Mouse (Mus musculus): ENCODE results near the gene Slc35c1. TPM values are rescaled to one million over a fixed set of nuclear protein-coding genes. Genes with fewer than 3 reads are reported as not detected.
A peak's percentile ranks its signal among the peaks of the same experiment; 100 is the strongest.

The Slc35c1 gene
- polyA plus RNA-seq, 1 experiment from 2014 or later: 14.8 TPM

- Histone ChIP-seq H3K9me3 (replicated peaks; ENCODE audit: low read length) (no peaks in the 10 kb centered on the region), H3K4me3 (replicated peaks; ENCODE audit: low read depth, low read length) (no peak overlapping the region), H3K4me2 (ENCODE audit: low read length) (no peak overlapping the region), H3K27ac (no peak overlapping the region), H3K36me3 (ENCODE audit: insufficient read depth, low read length) (no peaks in the 10 kb centered on the region), H3K27me3 (ENCODE audit: insufficient read depth, low read length) (no peaks in the 10 kb centered on the region), H3K9ac (ENCODE audit: low read depth, low read length) (no peak overlapping the region), H3K4me1 (replicated peaks; ENCODE audit: insufficient read depth, low read length) (peaks cover 11% of the 10 kb centered on the region; the same call in 1 of the 2 replicates)
- 93% methylated on average over 3 of the region's 3 CpGs for WGBS
- ATAC-seq (replicated peaks; ENCODE audit: low FRiP score, low read depth) (no peak), DNase-seq (ENCODE audit: low spot score) (no peak)
- TF ChIP-seq CTCF (IDR thresholded peaks at IDR 0.05; ENCODE audit: low read depth): no peak
Observed at GRCm38 (mm10) chr2:92494956-92495355, 34.6 kb upstream of the Slc35c1 start.

GRCm38 (mm10) chr2:92494423-92494822, 34.1 kb upstream of the Slc35c1 start:
- 31% methylated on average over 8 of the region's 8 CpGs for WGBS
- no peak for ATAC-seq (replicated peaks; ENCODE audit: low FRiP score, low read depth)
- no peaks in the 10 kb centered on the region for H3K27me3 ChIP-seq (ENCODE audit: insufficient read depth, low read length)
- H3K4me3 ChIP-seq (replicated peaks; ENCODE audit: low read depth, low read length): no peak overlapping the region
- H3K9me3 ChIP-seq (replicated peaks; ENCODE audit: low read length): no peaks in the 10 kb centered on the region
- H3K36me3 ChIP-seq (ENCODE audit: insufficient read depth, low read length): no peaks in the 10 kb centered on the region
- no peak overlapping the region for H3K4me2 ChIP-seq (ENCODE audit: low read length)
- H3K4me1 ChIP-seq (replicated peaks; ENCODE audit: insufficient read depth, low read length): peaks cover 11% of the 10 kb centered on the region; the same call in 1 of the 2 replicates
- no peak overlapping the region for H3K27ac ChIP-seq
- no peak for TF ChIP-seq CTCF (IDR thresholded peaks at IDR 0.05; ENCODE audit: low read depth)
- H3K9ac ChIP-seq (ENCODE audit: low read depth, low read length): no peak overlapping the region
- DNase-seq (ENCODE audit: low spot score): no peak

- Histone ChIP-seq H3K9ac (ENCODE audit: low read depth, low read length) (no peak overlapping the region), H3K36me3 (ENCODE audit: insufficient read depth, low read length) (no peaks in the 10 kb centered on the region), H3K4me2 (ENCODE audit: low read length) (no peak overlapping the region), H3K27me3 (ENCODE audit: insufficient read depth, low read length) (no peaks in the 10 kb centered on the region), H3K9me3 (replicated peaks; ENCODE audit: low read length) (no peaks in the 10 kb centered on the region), H3K27ac (no peak overlapping the region), H3K4me3 (replicated peaks; ENCODE audit: low read depth, low read length) (no peak overlapping the region), H3K4me1 (replicated peaks; ENCODE audit: insufficient read depth, low read length) (peaks cover 11% of the 10 kb centered on the region; the same call in 1 of the 2 replicates)
- no peak for ATAC-seq (replicated peaks; ENCODE audit: low FRiP score, low read depth)
- DNase-seq (ENCODE audit: low spot score): no peak
- WGBS: 47% methylated on average over 15 of the region's 15 CpGs
- no peak for TF ChIP-seq CTCF (IDR thresholded peaks at IDR 0.05; ENCODE audit: low read depth)
Observed at GRCm38 (mm10) chr2:92493656-92494390, 33.5 kb upstream of the Slc35c1 start.

DNA sequence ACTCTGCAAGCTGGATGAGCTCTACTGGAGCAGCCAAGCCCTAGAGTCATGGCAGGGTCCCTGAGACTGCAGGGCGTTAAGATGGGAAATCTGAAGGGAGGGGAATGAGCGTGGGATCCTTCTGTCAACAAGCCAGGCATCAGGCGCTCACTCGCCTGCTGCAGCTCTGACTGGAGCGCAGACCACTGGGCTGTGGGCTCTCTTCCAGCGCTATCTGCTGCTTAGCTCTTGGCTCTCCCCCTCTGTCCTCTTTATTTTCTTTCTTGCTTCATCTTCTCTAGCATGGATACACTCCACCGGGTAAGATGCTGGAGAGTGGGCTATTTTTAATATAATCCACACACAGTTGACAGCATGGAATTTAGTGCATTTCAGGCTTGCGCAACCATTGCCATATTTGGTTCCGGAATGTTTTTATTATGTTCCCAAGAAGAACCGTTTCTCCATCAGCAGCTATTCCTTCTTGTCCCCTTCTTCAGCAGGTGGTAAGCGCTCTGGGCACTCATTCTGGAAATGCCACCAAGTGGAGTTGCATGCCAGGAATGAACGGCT, 31.7 kb upstream of the Slc35c1 start:
- peak overlapping the region; percentile 10; the same call in 1 of the 2 replicates for H3K4me2 ChIP-seq (ENCODE audit: low read length)
- no peak overlapping the region for H3K9ac ChIP-seq (ENCODE audit: low read depth, low read length)
- peak; percentile 83 for DNase-seq (ENCODE audit: low spot score)

DNA sequence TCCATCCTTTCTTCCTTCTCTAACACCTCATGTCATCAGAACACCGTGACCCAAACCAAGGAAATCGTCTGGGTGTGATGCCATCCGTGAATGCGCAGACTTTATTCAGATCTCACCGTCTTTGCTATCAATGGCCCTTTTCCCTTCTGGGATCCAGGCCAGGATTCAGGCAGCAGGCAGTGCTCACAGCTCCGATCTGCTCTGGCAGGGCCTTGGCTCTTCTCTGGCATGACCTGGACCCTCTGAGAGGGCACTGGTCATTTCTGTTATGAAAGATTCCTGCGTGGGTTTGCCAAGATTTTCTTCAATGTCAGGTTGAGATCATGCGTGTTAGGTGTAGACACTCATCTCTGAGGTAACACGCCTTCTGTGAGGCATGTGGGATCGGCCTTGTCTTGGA, 30.2 kb upstream of the Slc35c1 start:
- Histone ChIP-seq H3K9me3 (replicated peaks; ENCODE audit: low read length) (no peaks in the 10 kb centered on the region), H3K27me3 (ENCODE audit: insufficient read depth, low read length) (no peaks in the 10 kb centered on the region), H3K36me3 (ENCODE audit: insufficient read depth, low read length) (no peaks in the 10 kb centered on the region), H3K4me2 (ENCODE audit: low read length) (no peak overlapping the region), H3K4me3 (replicated peaks; ENCODE audit: low read depth, low read length) (no peak overlapping the region), H3K9ac (ENCODE audit: low read depth, low read length) (no peak overlapping the region), H3K4me1 (replicated peaks; ENCODE audit: insufficient read depth, low read length) (peaks cover 9% of the 10 kb centered on the region; the same call in 1 of the 2 replicates), H3K27ac (no peak overlapping the region)
- DNase-seq (ENCODE audit: low spot score) (no peak), ATAC-seq (replicated peaks; ENCODE audit: low FRiP score, low read depth) (no peak)
- TF ChIP-seq CTCF (IDR thresholded peaks at IDR 0.05; ENCODE audit: low read depth): no peak
- WGBS: 81% methylated on average over 10 of the region's 10 CpGs

More for the DNA sequence above, 31.7 kb upstream of the Slc35c1 start:
- H3K4me3 ChIP-seq (replicated peaks; ENCODE audit: low read depth, low read length): no peak overlapping the region
- no peaks in the 10 kb centered on the region for H3K27me3 ChIP-seq (ENCODE audit: insufficient read depth, low read length)
- ATAC-seq (replicated peaks; ENCODE audit: low FRiP score, low read depth): peak; percentile 38; the same call in 1 of the 2 replicates
- H3K9me3 ChIP-seq (replicated peaks; ENCODE audit: low read length): no peaks in the 10 kb centered on the region
- peak overlapping the region; percentile 50; the same call in 1 of the 2 replicates for H3K27ac ChIP-seq
- no peak for TF ChIP-seq CTCF (IDR thresholded peaks at IDR 0.05; ENCODE audit: low read depth)
- peaks cover 11% of the 10 kb centered on the region; the same call in 1 of the 2 replicates for H3K4me1 ChIP-seq (replicated peaks; ENCODE audit: insufficient read depth, low read length)
- 31% methylated on average over 12 of the region's 12 CpGs for WGBS
- no peaks in the 10 kb centered on the region for H3K36me3 ChIP-seq (ENCODE audit: insufficient read depth, low read length)

DNA sequence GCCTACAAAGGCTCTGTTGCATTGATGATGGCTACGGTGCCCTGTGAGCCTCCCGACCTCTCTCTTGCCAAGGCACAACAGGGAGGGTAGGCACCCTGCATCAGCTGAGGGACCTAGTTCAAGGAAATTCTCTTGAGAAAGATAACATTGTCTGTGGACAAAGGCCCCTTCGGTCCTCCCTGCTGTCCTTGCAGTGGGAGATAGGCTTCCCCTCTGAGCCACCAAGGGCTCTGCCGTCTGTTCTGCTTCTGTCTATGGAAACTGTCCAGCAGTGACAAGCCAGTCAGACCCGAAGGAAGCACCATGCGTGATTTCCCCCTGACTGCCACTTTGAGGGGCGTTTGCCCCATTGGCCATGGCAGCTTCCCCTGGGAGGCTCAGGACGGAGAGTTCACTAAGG, 27.5 kb upstream of the Slc35c1 start:
- Histone ChIP-seq H3K4me1 (replicated peaks; ENCODE audit: insufficient read depth, low read length) (no peaks in the 10 kb centered on the region), H3K9me3 (replicated peaks; ENCODE audit: low read length) (no peaks in the 10 kb centered on the region), H3K4me3 (replicated peaks; ENCODE audit: low read depth, low read length) (no peak overlapping the region), H3K9ac (ENCODE audit: low read depth, low read length) (no peak overlapping the region), H3K4me2 (ENCODE audit: low read length) (no peak overlapping the region), H3K36me3 (ENCODE audit: insufficient read depth, low read length) (no peaks in the 10 kb centered on the region), H3K27ac (no peak overlapping the region), H3K27me3 (ENCODE audit: insufficient read depth, low read length) (no peaks in the 10 kb centered on the region)
- ATAC-seq (replicated peaks; ENCODE audit: low FRiP score, low read depth) (no peak), DNase-seq (ENCODE audit: low spot score) (no peak)
- WGBS: 82% methylated on average over 8 of the region's 8 CpGs
- no peak for TF ChIP-seq CTCF (IDR thresholded peaks at IDR 0.05; ENCODE audit: low read depth)
